Mouse (Mus musculus) bone marrow macrophage, adult 2 months (primary cell): Measurements from ENCODE around the gene Mfrp.

ENCODE experiments used
- CTCF ChIP-seq: IDR thresholded peaks from 2 replicates; pipeline ENCODE4 v1.5.1; 2012; ENCODE audit warnings: low read depth, mild to moderate bottlenecking, low read length, moderate library complexity
- POLR2A ChIP-seq: IDR thresholded peaks from 2 replicates; pipeline ENCODE4 v1.6.1; 2012; ENCODE audit warnings: mild to moderate bottlenecking, low read depth, low read length, borderline replicate concordance

DNA sequence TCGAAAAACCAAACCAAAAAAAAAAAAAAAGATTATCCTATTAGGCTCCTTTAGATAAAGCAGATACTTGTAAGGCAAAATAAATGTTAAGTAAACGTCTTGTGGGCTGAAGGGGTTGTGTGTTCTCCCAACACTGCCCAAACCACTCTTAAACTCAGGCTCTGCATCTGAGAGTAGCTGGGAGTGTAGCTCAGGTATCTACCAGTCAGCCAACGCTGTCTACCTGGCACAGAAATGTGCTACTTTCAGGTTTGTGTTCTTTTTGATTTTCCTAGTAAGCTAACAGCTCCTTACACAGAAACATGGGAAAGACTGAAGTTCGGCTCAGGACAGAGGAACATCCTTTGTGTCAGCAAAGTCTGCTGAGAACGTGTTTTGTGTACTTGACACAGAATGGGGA, 30.7 kb downstream of the Mfrp start:
- TF ChIP-seq CTCF (no peak), POLR2A (no peak)
